Mouse (Mus musculus) naive thymus-derived CD4-positive, alpha-beta T cell, adult 2 months (primary cell): Measurements from ENCODE around the gene Btbd35f15.
"Not testable (repeated sequence)": the region's sequence is repeated elsewhere in the genome, so short reads cannot be mapped to it uniquely, and the experiment has no call there.

Experiments used
- DNase-seq: peaks from one replicate; pipeline ENCODE4 v3.0.0-alpha.2; 2011; ENCODE audit warnings: low read depth

Btbd35f15 gene

GRCm38 (mm10) chrX:33577214-33577613 lies at the start of gene Btbd35f15:
Gene Btbd35f15 (minus strand): TSS chrX:33577314.
- not testable (repeated sequence) for DNase-seq
